Comparison of ENCODE assay signal across 15 mouse cellular contexts in genomic region chr8:81772855-81773254, GRCm38 (mm10).
"Had no signal": no experiment of that assay in that cellular context is flagged by ENCODE, and none has a peak within 500 bp of the region (broad histone marks: within the 10 kb centered on the region; RNA-seq: fewer than 3 reads in every experiment).

No protein-coding gene starts in this region.

- H3K4me1 ChIP-seq: stomach, embryonic 15.5 days had no signal

- H3K9me3 ChIP-seq: kidney, embryonic 15.5 days; limb, embryonic 15.5 days; midbrain, embryonic 12.5 days; stomach, embryonic 15.5 days had no signal

- H3K36me3 ChIP-seq: kidney, embryonic 15.5 days; limb, embryonic 15.5 days; midbrain, embryonic 12.5 days; stomach, embryonic 15.5 days had no signal

- ATAC-seq: intestine, embryonic 16.5 days; midbrain, embryonic 16.5 days had no signal

- H3K27me3 ChIP-seq: kidney, embryonic 15.5 days; limb, embryonic 15.5 days; midbrain, embryonic 12.5 days; stomach, embryonic 15.5 days had no signal

- H3K4me3 ChIP-seq: kidney, embryonic 15.5 days; left cerebral cortex, adult 2 months; limb, embryonic 15.5 days; midbrain, embryonic 12.5 days; stomach, embryonic 15.5 days had no signal

- H3K4me2 ChIP-seq: kidney, embryonic 15.5 days; limb, embryonic 15.5 days; midbrain, embryonic 12.5 days; stomach, embryonic 15.5 days had no signal

- DNase-seq: kidney, adult 2 months; kidney, postnatal 14 days; lung, adult 18-20 months; lung, postnatal 10 days; lung, postnatal 4 days; right cerebral cortex, adult 18-20 months; thymus, adult 2 months; thymus, postnatal 36 days had no signal

- H3K9ac ChIP-seq: kidney, embryonic 15.5 days; limb, embryonic 15.5 days; midbrain, embryonic 12.5 days; stomach, embryonic 15.5 days had no signal

- H3K27ac ChIP-seq: kidney, embryonic 15.5 days; left cerebral cortex, adult 2 months; limb, embryonic 15.5 days; midbrain, embryonic 12.5 days; stomach, embryonic 15.5 days had no signal
